Mouse (Mus musculus) small intestine, adult 2 months (tissue): ENCODE data around the gene Gm44511. TPM values are rescaled to one million over a fixed set of nuclear protein-coding genes. Genes with fewer than 3 reads are reported as not detected.
A peak's percentile ranks its signal among the peaks of the same experiment; 100 is the strongest.

Experiments used
- H3K27ac ChIP-seq: fragments of 200-500 bp; 2 replicates; pipeline ENCODE4 v1.5.1; 2012; ENCODE audit warnings: low read depth, low read length, control low read depth, inconsistent platforms; ENCODE audit not compliant: insufficient read depth
- H3K27me3 ChIP-seq: fragments of 200-500 bp; 2 replicates; pipeline ENCODE4 v1.6.1; 2012; ENCODE audit warnings: mild to moderate bottlenecking, moderate library complexity, low read length, inconsistent platforms; ENCODE audit not compliant: control insufficient read depth, insufficient read depth
- H3K36me3 ChIP-seq: fragments of 200-500 bp; 2 replicates; pipeline ENCODE4 v1.6.1; 2012; ENCODE audit warnings: mild to moderate bottlenecking, low read length, control low read depth, inconsistent platforms; ENCODE audit not compliant: control insufficient read depth, insufficient read depth
- H3K4me1 ChIP-seq: fragments of 200-500 bp; 2 replicates; pipeline ENCODE4 v1.6.1; 2012; ENCODE audit warnings: low read length, inconsistent platforms, mixed read lengths; ENCODE audit not compliant: control insufficient read depth, insufficient read depth, insufficient read length
- H3K4me3 ChIP-seq: fragments of 200-500 bp; 2 replicates; pipeline ENCODE4 v1.5.1; 2012; ENCODE audit warnings: low read depth, mild to moderate bottlenecking, control low read depth, inconsistent platforms, low read length, moderate library complexity
- CTCF ChIP-seq: fragments of 200-500 bp; IDR thresholded peaks from 2 replicates; pipeline ENCODE4 v1.5.1; 2012; ENCODE audit warnings: low read depth, mild to moderate bottlenecking, control low read depth, inconsistent platforms, low read length, moderate library complexity, mixed read lengths; ENCODE audit not compliant: insufficient replicate concordance, insufficient read length; ENCODE audit errors: extremely low read depth
- POLR2A ChIP-seq: fragments of 200-500 bp; IDR thresholded peaks from 2 replicates; pipeline ENCODE4 v1.6.1; 2012; ENCODE audit warnings: low read depth, mild to moderate bottlenecking, control low read depth, inconsistent platforms, low read length, moderate library complexity
- WGBS: fragments of 180-500 bp; shearing (Covaris S2); methylation state at CpG from one replicate; pipeline ENCODE4 v1.1.7; 2018; 5-methylcytosine and 5-hydroxymethylcytosine counted together
- polyA plus RNA-seq: library from polyadenylated mRNA; depleted of rRNA; stranded (reverse); fragments of >200 nt; gene quantifications from 2 replicates; pipeline ENCODE4 v1.2.3, GENCODE M21; 2012; rRNA removed

The Gm44511 gene
- polyA plus RNA-seq, 1 experiment: 0.46 TPM

DNA sequence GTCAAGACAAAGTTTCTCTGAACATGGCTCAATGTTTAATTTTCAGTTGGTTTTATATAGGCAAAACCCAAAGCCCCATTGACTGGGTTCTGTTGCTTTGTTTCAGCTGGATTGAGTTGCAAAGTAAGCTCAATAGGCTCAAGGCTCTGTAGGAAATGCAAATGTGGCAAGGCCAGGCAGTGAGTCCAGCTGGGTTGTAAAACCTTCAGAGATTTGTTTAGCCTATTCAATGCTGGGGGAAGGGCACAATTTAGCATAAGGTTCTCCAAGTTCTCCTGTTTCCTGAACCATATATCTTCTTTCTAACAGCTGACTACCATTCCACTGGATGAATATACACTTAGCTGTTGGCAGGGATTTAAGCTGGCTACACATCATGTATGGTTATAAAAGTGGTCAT is 91.2 kb downstream of the Gm44511 start:
- Histone ChIP-seq H3K27me3 (no peaks in the 10 kb centered on the region), H3K36me3 (no peaks in the 10 kb centered on the region), H3K27ac (peak overlapping the region; percentile 27; the same call in 1 of the 2 replicates), H3K4me3 (no peak overlapping the region), H3K4me1 (peaks cover 8% of the 10 kb centered on the region)
- TF ChIP-seq POLR2A: no peak
- TF ChIP-seq CTCF: no peak

- H3K4me1 ChIP-seq: peaks cover 8% of the 10 kb centered on the region
- 84% methylated on average over 5 of the region's 5 CpGs for WGBS
- H3K36me3 ChIP-seq: no peaks in the 10 kb centered on the region
- H3K4me3 ChIP-seq: no peak overlapping the region
- TF ChIP-seq POLR2A: no peak
- TF ChIP-seq CTCF: no peak
- no peaks in the 10 kb centered on the region for H3K27me3 ChIP-seq
- peak overlapping the region; percentile 55 for H3K27ac ChIP-seq
Measured at GRCm38 (mm10) chr6:128733908-128734679, 92.0 kb downstream of the Gm44511 start.

GRCm38 (mm10) chr6:128732032-128732431 is 94.1 kb downstream of the Gm44511 start:
- H3K4me1 ChIP-seq: peaks cover 8% of the 10 kb centered on the region
- H3K4me3 ChIP-seq: no peak overlapping the region
- WGBS: 76% methylated on average over 3 of the region's 3 CpGs
- H3K36me3 ChIP-seq: no peaks in the 10 kb centered on the region
- TF ChIP-seq POLR2A (no peak), CTCF (no peak)
- H3K27me3 ChIP-seq: no peaks in the 10 kb centered on the region
- H3K27ac ChIP-seq: peak overlapping the region; percentile 77

Other genes starting within 250 kb of the Gm44511 start
- gene A2ml1, start 244.7 kb downstream of the Gm44511 start, polyA plus RNA-seq: 0.03 and 0.34 TPM in 2 replicates
- 0.24 TPM in 1 of 2 replicates, not detected in the other for gene Klrb1a, start 202.8 kb downstream of the Gm44511 start, polyA plus RNA-seq
- gene Clec2h, start 163.9 kb downstream of the Gm44511 start, polyA plus RNA-seq: 54.1 and 189 TPM in 2 replicates
- gene Klrb1, start 103.3 kb downstream of the Gm44511 start, polyA plus RNA-seq: not detected in 2 replicates
- not detected in 2 replicates for gene Klrb1c, start 37.1 kb downstream of the Gm44511 start, polyA plus RNA-seq
- gene Klrb1b, start within 50 bp of the Gm44511 start, polyA plus RNA-seq: 0.25 TPM in 1 of 2 replicates, not detected in the other
- 0.03 TPM in 1 of 2 replicates, not detected in the other for gene Clec2i, start 61.3 kb upstream of the Gm44511 start, polyA plus RNA-seq
- gene BC035044, start 64.8 kb upstream of the Gm44511 start, polyA plus RNA-seq: 0.52 and 0.74 TPM in 2 replicates
- not detected in 2 replicates for gene Clec2g, start 108.1 kb upstream of the Gm44511 start, polyA plus RNA-seq
- gene Klrb1f, start 219.6 kb upstream of the Gm44511 start, polyA plus RNA-seq: 0.33 TPM in 1 of 2 replicates, not detected in the other